Mouse (Mus musculus): ENCODE measurements at regions not wholly inside any gene's neighbourhood (a gene's known extent, or its start where the extent isn't known, plus 50 kb on each side); places are given as distances from the start of the nearest gene placed in this dataset.

DNA sequence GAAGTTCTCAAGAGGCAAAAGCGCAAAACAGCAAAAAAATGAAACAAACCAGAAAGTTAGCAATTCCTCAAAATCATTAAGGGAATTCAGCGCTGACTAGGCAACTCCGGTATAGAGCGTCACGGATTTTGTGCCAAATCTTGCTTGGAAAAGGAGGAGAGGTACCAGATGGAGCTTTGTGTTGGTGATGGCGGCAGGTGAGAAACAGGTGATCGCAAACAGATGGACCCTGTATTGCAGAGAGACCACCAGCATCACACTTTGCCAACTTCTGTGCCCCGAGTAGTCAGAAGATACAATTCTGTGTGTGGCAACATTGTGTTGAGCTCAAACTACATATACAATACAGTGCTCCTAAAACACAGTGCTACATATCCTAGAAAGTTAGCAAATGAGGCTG, 68.5 kb upstream of the Krr1 start:
- TF ChIP-seq CTCF (IDR thresholded peaks at IDR 0.05; ENCODE audit: extremely low read depth, insufficient read depth, low read length) (no peak), POLR2A (IDR thresholded peaks at IDR 0.05; ENCODE audit: extremely low read depth, insufficient read depth, low read length) (no peak)
